Mouse (Mus musculus): ENCODE data around the gene Lcp1. TPM values are rescaled to one million over a fixed set of nuclear protein-coding genes. Genes with fewer than 3 reads are reported as not detected.

Gene Lcp1
- polyA plus RNA-seq, 1 experiment from 2014 or later = 16.5 TPM

DNA sequence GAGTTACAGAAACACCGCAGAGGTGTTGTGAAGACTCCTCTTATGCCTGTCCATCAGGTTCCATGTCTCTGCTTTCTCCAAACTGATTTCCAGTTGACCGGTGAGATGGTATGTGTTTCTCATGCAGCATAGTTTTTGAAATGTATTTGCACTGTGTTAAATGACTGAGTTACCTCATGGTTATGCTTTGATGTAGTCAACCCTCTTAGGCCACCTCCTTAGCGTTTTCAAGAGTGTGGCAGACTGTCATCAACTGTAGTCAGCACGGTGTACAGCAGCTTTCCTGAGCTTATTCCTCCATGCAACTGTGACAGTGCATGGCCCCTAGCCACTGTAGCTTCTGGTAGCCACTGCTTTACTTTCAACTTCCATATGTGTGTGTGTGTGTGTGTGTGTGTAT is 58.1 kb downstream of the Lcp1 start:
- H3K4me2 ChIP-seq (ENCODE audit: low read length) = no peak overlapping the region
- ATAC-seq (no peak), DNase-seq (ENCODE audit: low spot score) (no peak)
- H3K4me1 ChIP-seq (ENCODE audit: control insufficient read depth, insufficient read depth, low read length) = no peaks in the 10 kb centered on the region
- H3K36me3 ChIP-seq (ENCODE audit: control insufficient read depth, insufficient read depth, low read length) = no peaks in the 10 kb centered on the region
- no peak overlapping the region for H3K27ac ChIP-seq (ENCODE audit: low read depth, low read length)
- H3K27me3 ChIP-seq (replicated peaks; ENCODE audit: control insufficient read depth, insufficient read depth, low read length) = no peaks in the 10 kb centered on the region
- no peaks in the 10 kb centered on the region for H3K9me3 ChIP-seq (replicated peaks; ENCODE audit: control insufficient read depth, low read length)
- WGBS = 89% methylated on average over 4 of the region's 4 CpGs
- H3K9ac ChIP-seq (ENCODE audit: low read length) = no peak overlapping the region
- H3K4me3 ChIP-seq (ENCODE audit: low read depth, low read length) = no peak overlapping the region

DNA sequence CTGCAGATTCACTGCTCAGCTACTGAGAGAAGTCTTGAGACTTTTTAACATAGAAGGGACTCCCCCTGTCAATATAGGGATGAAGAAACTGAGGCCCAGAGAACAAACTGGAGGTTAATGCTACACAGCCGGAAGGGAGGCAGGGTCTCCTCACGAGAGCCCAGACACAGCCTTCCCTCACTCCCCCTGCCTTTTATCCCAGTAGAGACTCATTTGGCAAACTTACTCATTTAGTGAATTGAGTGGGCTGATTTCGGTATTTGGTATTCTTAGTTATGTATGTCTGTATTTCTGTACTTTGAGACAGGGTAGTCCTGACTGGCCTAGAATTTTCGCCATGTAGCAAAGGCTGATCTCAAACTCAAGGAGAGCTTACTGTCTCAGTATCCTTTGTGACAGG is 59.8 kb downstream of the Lcp1 start:
- no peaks in the 10 kb centered on the region for H3K27me3 ChIP-seq (replicated peaks; ENCODE audit: control insufficient read depth, insufficient read depth, low read length)
- no peak overlapping the region for H3K27ac ChIP-seq (ENCODE audit: low read depth, low read length)
- DNase-seq (ENCODE audit: low spot score) (no peak), ATAC-seq (no peak)
- no peaks in the 10 kb centered on the region for H3K4me1 ChIP-seq (ENCODE audit: control insufficient read depth, insufficient read depth, low read length)
- 83% methylated on average over 4 of the region's 4 CpGs for WGBS
- H3K9me3 ChIP-seq (replicated peaks; ENCODE audit: control insufficient read depth, low read length) = no peaks in the 10 kb centered on the region
- no peak overlapping the region for H3K9ac ChIP-seq (ENCODE audit: low read length)
- H3K4me3 ChIP-seq (ENCODE audit: low read depth, low read length) = no peak overlapping the region
- H3K36me3 ChIP-seq (ENCODE audit: control insufficient read depth, insufficient read depth, low read length) = no peaks in the 10 kb centered on the region
- H3K4me2 ChIP-seq (ENCODE audit: low read length) = no peak overlapping the region

DNA sequence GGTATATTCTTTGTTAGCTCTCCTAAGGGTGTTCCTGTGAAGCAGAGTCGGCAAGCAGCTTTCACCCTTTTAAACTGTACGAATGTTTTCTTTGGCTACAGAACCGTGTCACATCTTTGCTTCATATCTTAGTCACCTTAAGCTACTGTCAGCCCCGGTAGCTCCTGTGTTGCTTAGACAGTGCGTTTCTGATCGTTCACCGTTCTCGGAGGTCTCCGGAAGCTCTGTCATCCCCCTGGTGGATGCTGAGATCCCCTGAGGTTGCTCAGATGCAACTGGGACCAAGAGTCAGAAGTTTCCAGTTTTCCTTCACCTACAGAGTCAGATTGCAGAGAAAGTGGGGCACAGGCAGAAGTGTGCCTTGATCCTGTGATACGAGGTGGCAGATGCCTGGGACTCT is 61.5 kb downstream of the Lcp1 start:
- Histone ChIP-seq H3K36me3 (ENCODE audit: control insufficient read depth, insufficient read depth, low read length) (no peaks in the 10 kb centered on the region), H3K4me1 (ENCODE audit: control insufficient read depth, insufficient read depth, low read length) (no peaks in the 10 kb centered on the region), H3K27ac (ENCODE audit: low read depth, low read length) (no peak overlapping the region), H3K27me3 (replicated peaks; ENCODE audit: control insufficient read depth, insufficient read depth, low read length) (no peaks in the 10 kb centered on the region), H3K4me3 (ENCODE audit: low read depth, low read length) (no peak overlapping the region), H3K4me2 (ENCODE audit: low read length) (no peak overlapping the region), H3K9me3 (replicated peaks; ENCODE audit: control insufficient read depth, low read length) (no peaks in the 10 kb centered on the region), H3K9ac (ENCODE audit: low read length) (no peak overlapping the region)
- no peak for DNase-seq (ENCODE audit: low spot score)
- no peak for ATAC-seq
- WGBS = 91% methylated on average over 10 of the region's 10 CpGs

DNA sequence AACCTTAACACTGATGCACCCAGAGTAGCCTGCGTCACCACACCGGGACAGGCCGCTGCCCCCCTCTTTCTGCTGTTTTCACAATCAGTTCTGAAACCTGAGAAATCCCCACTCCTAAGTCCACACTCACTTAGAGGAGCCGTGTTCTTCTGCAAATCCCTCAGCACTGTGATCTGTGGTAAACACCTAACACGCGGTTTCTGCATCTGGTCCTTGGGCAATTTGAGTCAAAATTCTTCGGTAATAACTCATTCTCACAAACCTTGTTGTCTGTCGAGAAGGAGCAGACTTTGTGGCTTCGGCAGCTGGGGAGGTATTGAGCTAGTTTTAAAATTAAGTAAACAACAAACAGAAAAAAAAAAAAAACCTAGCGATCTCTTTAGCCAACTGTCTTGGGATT is 62.0 kb downstream of the Lcp1 start:
- 92% methylated on average over 10 of the region's 10 CpGs for WGBS
- no peak overlapping the region for H3K27ac ChIP-seq (ENCODE audit: low read depth, low read length)
- no peak overlapping the region for H3K9ac ChIP-seq (ENCODE audit: low read length)
- H3K36me3 ChIP-seq (ENCODE audit: control insufficient read depth, insufficient read depth, low read length) = no peaks in the 10 kb centered on the region
- ATAC-seq (no peak), DNase-seq (ENCODE audit: low spot score) (no peak)
- no peaks in the 10 kb centered on the region for H3K27me3 ChIP-seq (replicated peaks; ENCODE audit: control insufficient read depth, insufficient read depth, low read length)
- H3K4me1 ChIP-seq (ENCODE audit: control insufficient read depth, insufficient read depth, low read length) = no peaks in the 10 kb centered on the region
- H3K4me3 ChIP-seq (ENCODE audit: low read depth, low read length) = no peak overlapping the region
- H3K4me2 ChIP-seq (ENCODE audit: low read length) = no peak overlapping the region
- H3K9me3 ChIP-seq (replicated peaks; ENCODE audit: control insufficient read depth, low read length) = no peaks in the 10 kb centered on the region

DNA sequence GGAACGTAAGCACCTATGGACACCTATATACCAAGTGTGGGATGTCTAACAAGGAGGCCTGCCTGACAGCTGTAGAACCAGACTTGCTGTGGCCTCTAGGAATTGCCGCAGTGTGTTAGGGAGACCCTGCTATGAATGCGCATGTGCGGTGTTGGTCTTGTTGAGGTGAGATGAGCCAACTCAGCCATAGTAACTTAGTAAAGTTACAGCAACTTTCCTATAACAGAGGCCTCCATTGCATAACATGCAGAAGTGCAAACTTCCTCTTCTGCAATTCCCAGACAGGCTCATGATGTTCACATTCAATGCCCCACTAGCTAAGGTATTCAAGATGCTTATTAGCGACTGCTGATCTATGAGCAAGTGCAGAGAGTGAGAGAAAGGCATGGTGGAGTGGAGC is 64.6 kb downstream of the Lcp1 start:
- no peak for ATAC-seq
- DNase-seq (ENCODE audit: low spot score) = no peak
- H3K4me2 ChIP-seq (ENCODE audit: low read length) = no peak overlapping the region
- H3K36me3 ChIP-seq (ENCODE audit: control insufficient read depth, insufficient read depth, low read length) = no peaks in the 10 kb centered on the region
- H3K9me3 ChIP-seq (replicated peaks; ENCODE audit: control insufficient read depth, low read length) = no peaks in the 10 kb centered on the region
- no peaks in the 10 kb centered on the region for H3K4me1 ChIP-seq (ENCODE audit: control insufficient read depth, insufficient read depth, low read length)
- H3K4me3 ChIP-seq (ENCODE audit: low read depth, low read length) = no peak overlapping the region
- 91% methylated on average over 5 of the region's 5 CpGs for WGBS
- H3K9ac ChIP-seq (ENCODE audit: low read length) = no peak overlapping the region
- H3K27me3 ChIP-seq (replicated peaks; ENCODE audit: control insufficient read depth, insufficient read depth, low read length) = no peaks in the 10 kb centered on the region
- no peak overlapping the region for H3K27ac ChIP-seq (ENCODE audit: low read depth, low read length)

DNA sequence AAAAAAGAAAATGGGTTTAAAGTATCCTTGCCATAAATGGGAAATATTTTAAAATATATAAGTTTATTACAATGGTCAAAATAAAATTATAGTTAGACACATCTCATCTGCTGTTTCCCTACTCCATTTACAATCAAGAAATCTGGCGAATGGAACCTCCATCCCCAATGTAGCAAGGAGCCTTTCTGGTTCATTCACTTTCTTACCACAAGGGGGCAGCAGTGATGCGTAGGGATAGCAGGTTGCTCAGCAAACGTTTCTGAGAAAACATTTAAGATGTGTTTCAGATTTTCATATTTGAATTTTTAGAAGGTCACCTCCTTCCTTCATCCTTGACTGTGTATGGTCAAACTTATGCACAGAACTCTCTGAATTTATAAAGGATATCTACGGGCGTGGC is 66.1 kb downstream of the Lcp1 start:
- peak; percentile 71 for ATAC-seq
- no peaks in the 10 kb centered on the region; the same call in 1 of the 2 replicates for H3K9me3 ChIP-seq (replicated peaks; ENCODE audit: control insufficient read depth, low read length)
- no peaks in the 10 kb centered on the region for H3K4me1 ChIP-seq (ENCODE audit: control insufficient read depth, insufficient read depth, low read length)
- H3K27ac ChIP-seq (ENCODE audit: low read depth, low read length) = no peak overlapping the region
- 37% methylated on average over 5 of the region's 5 CpGs for WGBS
- H3K4me3 ChIP-seq (ENCODE audit: low read depth, low read length) = no peak overlapping the region
- H3K9ac ChIP-seq (ENCODE audit: low read length) = no peak overlapping the region
- DNase-seq (ENCODE audit: low spot score) = peak; percentile 92
- H3K4me2 ChIP-seq (ENCODE audit: low read length) = no peak overlapping the region
- H3K27me3 ChIP-seq (replicated peaks; ENCODE audit: control insufficient read depth, insufficient read depth, low read length) = no peaks in the 10 kb centered on the region
- H3K36me3 ChIP-seq (ENCODE audit: control insufficient read depth, insufficient read depth, low read length) = no peaks in the 10 kb centered on the region

DNA sequence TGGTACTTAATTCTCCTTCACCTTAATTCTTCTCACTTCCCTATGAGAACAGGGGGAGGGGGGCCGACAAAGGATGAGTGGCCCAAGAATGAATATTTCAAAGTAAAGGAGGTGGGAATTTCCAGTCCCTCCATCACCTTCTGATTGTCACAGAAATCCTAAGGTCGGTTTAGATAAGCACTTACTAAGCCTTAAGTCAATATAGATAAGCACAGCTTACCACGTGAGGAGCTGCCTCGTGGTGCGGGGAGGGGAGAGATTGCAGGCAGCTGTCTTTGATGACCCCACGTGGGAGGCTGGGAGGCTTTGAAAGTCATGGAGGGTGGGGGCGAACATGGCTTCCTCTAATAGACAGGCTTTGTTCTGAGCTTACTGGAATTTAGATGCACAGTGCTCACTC is 66.8 kb downstream of the Lcp1 start:
- Histone ChIP-seq H3K9ac (ENCODE audit: low read length) (no peak overlapping the region), H3K9me3 (replicated peaks; ENCODE audit: control insufficient read depth, low read length) (no peaks in the 10 kb centered on the region; the same call in 1 of the 2 replicates), H3K36me3 (ENCODE audit: control insufficient read depth, insufficient read depth, low read length) (no peaks in the 10 kb centered on the region), H3K27ac (ENCODE audit: low read depth, low read length) (no peak overlapping the region), H3K4me1 (ENCODE audit: control insufficient read depth, insufficient read depth, low read length) (no peaks in the 10 kb centered on the region), H3K4me3 (ENCODE audit: low read depth, low read length) (no peak overlapping the region), H3K4me2 (ENCODE audit: low read length) (no peak overlapping the region), H3K27me3 (replicated peaks; ENCODE audit: control insufficient read depth, insufficient read depth, low read length) (no peaks in the 10 kb centered on the region)
- ATAC-seq (no peak; the same call in 1 of the 2 replicates), DNase-seq (ENCODE audit: low spot score) (no peak)
- WGBS = 61% methylated on average over 7 of the region's 7 CpGs

DNA sequence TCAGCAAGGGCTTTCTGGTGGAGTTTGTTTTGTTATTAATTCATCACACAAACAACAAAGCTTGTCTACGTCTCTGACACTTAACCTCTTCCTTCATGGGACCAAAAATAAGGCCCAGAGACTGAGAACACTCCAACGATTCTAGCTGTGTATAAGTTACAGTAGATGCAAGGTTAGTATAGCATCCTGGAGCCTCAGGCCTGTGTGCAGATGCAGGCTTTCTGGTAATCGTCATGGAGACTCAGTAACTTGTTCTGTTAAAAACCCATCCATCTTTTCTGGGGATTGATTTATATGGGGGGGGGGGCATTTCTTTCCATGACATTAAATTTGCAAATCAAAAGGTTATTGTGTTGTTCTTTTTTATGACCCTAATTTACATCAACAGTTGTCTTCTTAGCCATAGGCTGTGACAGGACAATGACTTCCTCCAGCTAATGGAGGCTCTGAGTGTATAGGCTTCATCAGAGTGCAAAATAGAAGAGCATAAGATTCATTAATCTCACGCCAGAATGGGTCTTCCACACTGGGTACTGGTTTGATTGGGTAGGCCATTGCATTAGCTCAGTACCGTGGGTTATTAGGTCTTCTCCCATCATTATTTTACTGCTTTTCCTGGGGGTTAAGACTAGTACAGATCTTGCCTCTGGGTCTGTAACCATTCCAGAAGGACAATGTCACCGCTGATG is 74.6 kb downstream of the Lcp1 start:
- Histone ChIP-seq H3K4me2 (ENCODE audit: low read length) (no peak overlapping the region), H3K36me3 (ENCODE audit: control insufficient read depth, insufficient read depth, low read length) (no peaks in the 10 kb centered on the region), H3K4me1 (ENCODE audit: control insufficient read depth, insufficient read depth, low read length) (no peaks in the 10 kb centered on the region), H3K4me3 (ENCODE audit: low read depth, low read length) (no peak overlapping the region), H3K9me3 (replicated peaks; ENCODE audit: control insufficient read depth, low read length) (no peaks in the 10 kb centered on the region; the same call in 1 of the 2 replicates), H3K9ac (ENCODE audit: low read length) (no peak overlapping the region), H3K27ac (ENCODE audit: low read depth, low read length) (no peak overlapping the region), H3K27me3 (replicated peaks; ENCODE audit: control insufficient read depth, insufficient read depth, low read length) (no peaks in the 10 kb centered on the region)
- DNase-seq (ENCODE audit: low spot score) (no peak), ATAC-seq (no peak)
- 84% methylated on average over 6 of the region's 6 CpGs for WGBS

DNA sequence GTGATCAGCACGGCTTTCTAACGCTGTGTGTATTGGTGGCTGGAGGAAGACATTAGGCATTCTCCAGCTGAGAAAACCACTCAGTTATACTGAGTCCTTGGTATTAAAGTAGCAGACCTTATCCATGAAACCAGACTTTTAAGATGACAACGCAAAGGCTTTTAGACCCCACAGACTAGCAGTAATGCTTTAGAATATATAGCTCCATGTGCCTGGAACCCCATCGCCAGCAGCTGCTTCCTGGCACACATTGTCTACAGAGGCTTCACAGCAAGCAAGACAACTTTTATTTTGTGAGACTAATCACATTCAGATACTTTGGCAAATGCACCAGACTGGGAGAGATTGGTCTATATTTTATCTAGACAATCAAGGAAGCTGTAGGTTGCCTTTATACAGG is 75.4 kb downstream of the Lcp1 start:
- no peak overlapping the region for H3K27ac ChIP-seq (ENCODE audit: low read depth, low read length)
- no peak overlapping the region for H3K9ac ChIP-seq (ENCODE audit: low read length)
- no peaks in the 10 kb centered on the region; the same call in 1 of the 2 replicates for H3K9me3 ChIP-seq (replicated peaks; ENCODE audit: control insufficient read depth, low read length)
- H3K36me3 ChIP-seq (ENCODE audit: control insufficient read depth, insufficient read depth, low read length) = no peaks in the 10 kb centered on the region
- H3K4me2 ChIP-seq (ENCODE audit: low read length) = no peak overlapping the region
- H3K4me1 ChIP-seq (ENCODE audit: control insufficient read depth, insufficient read depth, low read length) = no peaks in the 10 kb centered on the region
- H3K4me3 ChIP-seq (ENCODE audit: low read depth, low read length) = no peak overlapping the region
- no peak for DNase-seq (ENCODE audit: low spot score)
- WGBS = 91% methylated on average over 4 of the region's 4 CpGs
- ATAC-seq = no peak
- no peaks in the 10 kb centered on the region for H3K27me3 ChIP-seq (replicated peaks; ENCODE audit: control insufficient read depth, insufficient read depth, low read length)
